Mouse (Mus musculus) olfactory bulb, adult 2 months (tissue): ENCODE measurements at regions not wholly inside any gene's neighbourhood (a gene's known extent, or its start where the extent isn't known, plus 50 kb on each side); places are given as distances from the start of the nearest gene placed in this dataset.

ENCODE experiments used
- CTCF ChIP-seq: fragments of 200-500 bp; IDR thresholded peaks from 2 replicates; pipeline ENCODE4 v1.5.1; 2012; ENCODE audit warnings: low read depth, mild to moderate bottlenecking, low read length, moderate library complexity; ENCODE audit not compliant: insufficient read depth
- POLR2A ChIP-seq: fragments of 200-500 bp; IDR thresholded peaks from 2 replicates; pipeline ENCODE4 v1.6.1; 2012; ENCODE audit warnings: mild to moderate bottlenecking, low read depth, low read length, moderate library complexity; ENCODE audit not compliant: insufficient read depth

DNA sequence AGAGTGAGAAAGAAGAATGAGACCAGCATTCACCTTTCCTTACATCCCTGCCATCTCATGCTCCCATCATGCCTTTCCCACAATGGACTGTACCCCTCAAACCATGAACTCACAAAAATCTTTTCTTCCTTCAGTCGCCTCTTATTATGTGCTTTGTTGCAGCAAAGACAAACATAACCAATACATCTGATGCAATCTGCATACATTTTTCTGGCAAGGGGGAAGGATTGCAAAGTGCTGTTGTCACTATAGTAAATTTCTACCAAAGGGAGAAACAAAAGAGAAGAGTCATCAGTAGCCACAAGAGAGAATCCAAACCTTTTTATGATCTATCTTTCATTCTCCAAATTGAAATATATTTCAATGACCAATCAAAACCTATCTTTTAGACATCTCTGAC is 884.4 kb downstream of the Gsdmc2 start:
- TF ChIP-seq POLR2A (no peak), CTCF (no peak)
